ENCODE assay signal across 8 mouse cellular contexts in the genomic region with DNA sequence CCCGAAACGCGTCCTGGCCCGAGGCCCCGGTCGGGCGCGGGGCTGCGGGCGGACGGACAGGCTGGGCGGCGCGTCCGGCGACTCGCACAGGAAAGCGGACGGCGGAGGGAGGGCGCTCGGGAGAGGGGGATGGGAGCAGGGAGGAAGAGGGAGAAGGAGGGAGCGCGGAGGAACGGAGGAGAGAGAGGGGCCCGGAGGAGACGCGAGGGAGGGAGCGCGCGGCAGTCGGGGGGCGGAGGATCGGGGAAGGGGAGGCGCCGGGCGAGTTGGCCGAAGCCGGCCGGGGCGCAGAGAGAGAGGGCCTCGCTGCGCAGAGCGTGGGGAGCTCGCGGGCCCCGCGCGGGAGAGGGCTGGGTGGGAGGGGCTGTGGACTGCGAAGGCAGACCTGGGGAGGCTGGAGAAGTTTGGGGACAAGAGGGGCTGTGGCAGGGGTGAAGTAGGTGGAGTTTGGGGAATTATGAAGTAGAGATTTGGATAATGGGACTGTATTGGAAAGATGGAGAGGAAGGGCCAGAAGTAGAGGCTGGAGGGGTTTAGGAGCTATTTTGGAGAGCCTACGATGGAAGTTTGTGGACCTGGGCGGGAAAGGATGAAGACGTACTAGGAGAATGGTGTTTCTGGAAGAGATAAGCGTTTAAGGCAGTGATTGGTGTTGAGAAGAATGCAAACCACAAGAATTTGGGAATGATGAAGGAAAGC. TPM values are rescaled to one million over a fixed set of nuclear protein-coding genes. Genes with fewer than 3 reads are reported as not detected.
DNase-seq lines count a peak whose midpoint lies in the region; ATAC-seq and TF ChIP-seq lines count a peak whose summit lies in the region.

No protein-coding gene starts in this region.

- TF ChIP-seq POLR2A in testis, adult 2 months (IDR thresholded peaks at IDR 0.05; ENCODE audit: control insufficient read depth, low read depth, low read length), result no peak

- WGBS in embryonic facial prominence, embryonic 13.5 days, result under 1% methylated on average over 51 of the region's 54 CpGs
- 1% methylated on average over 52 of the region's 54 CpGs for WGBS in heart, embryonic 11.5 days (ENCODE audit: insufficient replicate concordance)
- WGBS in kidney, embryonic 14.5 days, result 1% methylated on average over 52 of the region's 54 CpGs
- WGBS in liver, embryonic 13.5 days (ENCODE audit: insufficient replicate concordance), result 2% methylated on average over 40 of the region's 54 CpGs

- H3K9me3 ChIP-seq in embryonic facial prominence, embryonic 13.5 days, result no peaks in the 10 kb centered on the region
- no peaks in the 10 kb centered on the region for H3K9me3 ChIP-seq in heart, embryonic 11.5 days (replicated peaks; ENCODE audit: control insufficient read depth, low read length)
- no peaks in the 10 kb centered on the region for H3K9me3 ChIP-seq in kidney, embryonic 14.5 days (ENCODE audit: control insufficient read depth, low read length)
- no peaks in the 10 kb centered on the region for H3K9me3 ChIP-seq in liver, embryonic 13.5 days (replicated peaks)

- H3K4me2 ChIP-seq in embryonic facial prominence, embryonic 13.5 days, result peak overlapping the region; percentile 68
- H3K4me2 ChIP-seq in heart, embryonic 11.5 days, result peak overlapping the region; percentile 82
- H3K4me2 ChIP-seq in kidney, embryonic 14.5 days (replicated peaks; ENCODE audit: low read depth, low read length), result peak overlapping the region; percentile 70
- H3K4me2 ChIP-seq in liver, embryonic 13.5 days, result peak overlapping the region; percentile 81

- H3K9ac ChIP-seq in embryonic facial prominence, embryonic 13.5 days, result peak overlapping the region; percentile 97
- peak overlapping the region; percentile 93 for H3K9ac ChIP-seq in heart, embryonic 11.5 days (ENCODE audit: low read depth, low read length)
- H3K9ac ChIP-seq in kidney, embryonic 14.5 days (ENCODE audit: low read depth, low read length), result peak overlapping the region; percentile 97
- H3K9ac ChIP-seq in liver, embryonic 13.5 days, result peak overlapping the region; percentile 74

- H3K4me1 ChIP-seq in embryonic facial prominence, embryonic 13.5 days, result peaks cover 52% of the 10 kb centered on the region
- H3K4me1 ChIP-seq in heart, embryonic 11.5 days (ENCODE audit: control insufficient read depth, insufficient read depth, low read length), result peaks cover 34% of the 10 kb centered on the region
- peaks cover 43% of the 10 kb centered on the region for H3K4me1 ChIP-seq in kidney, embryonic 14.5 days (ENCODE audit: control insufficient read depth, insufficient read depth, low read length)
- H3K4me1 ChIP-seq in liver, embryonic 13.5 days (replicated peaks), result peaks cover 38% of the 10 kb centered on the region
- peaks cover 10% of the 10 kb centered on the region for H3K4me1 ChIP-seq in testis, adult 2 months (ENCODE audit: control insufficient read depth, insufficient read depth, low read length)

- peak overlapping the region; percentile 63 for H3K4me3 ChIP-seq in C2C12 (ENCODE audit: insufficient read depth, poor library complexity, severe bottlenecking)
- H3K4me3 ChIP-seq in embryonic facial prominence, embryonic 13.5 days, result peak overlapping the region; percentile 76
- H3K4me3 ChIP-seq in heart, embryonic 11.5 days (ENCODE audit: low read depth, low read length), result peak overlapping the region; percentile 89
- H3K4me3 ChIP-seq in kidney, embryonic 14.5 days (ENCODE audit: low read length), result peak overlapping the region; percentile 88
- H3K4me3 ChIP-seq in liver, embryonic 13.5 days (replicated peaks), result peak overlapping the region; percentile 67
- peak overlapping the region; percentile 88 for H3K4me3 ChIP-seq in testis, adult 2 months (ENCODE audit: control insufficient read depth, low read depth, low read length)

- H3K27ac ChIP-seq in embryonic facial prominence, embryonic 13.5 days, result peak overlapping the region; percentile 99
- H3K27ac ChIP-seq in heart, embryonic 11.5 days (ENCODE audit: low read depth, low read length), result peak overlapping the region; percentile 95
- peak overlapping the region; percentile 98 for H3K27ac ChIP-seq in kidney, embryonic 14.5 days (ENCODE audit: low read depth, low read length)
- peak overlapping the region; percentile 73 for H3K27ac ChIP-seq in liver, embryonic 13.5 days
- H3K27ac ChIP-seq in testis, adult 2 months (ENCODE audit: control insufficient read depth, insufficient read depth, low read depth, low read length), result peak overlapping the region; percentile 68

- no peaks in the 10 kb centered on the region for H3K27me3 ChIP-seq in C2C12 (ENCODE audit: control insufficient read depth, insufficient read depth, insufficient read length)
- no peaks in the 10 kb centered on the region for H3K27me3 ChIP-seq in embryonic facial prominence, embryonic 13.5 days
- H3K27me3 ChIP-seq in heart, embryonic 11.5 days (ENCODE audit: control insufficient read depth, insufficient read depth, low read length), result peaks cover 5% of the 10 kb centered on the region; the same call in 1 of the 2 replicates
- no peaks in the 10 kb centered on the region for H3K27me3 ChIP-seq in kidney, embryonic 14.5 days (ENCODE audit: control insufficient read depth, insufficient read depth, low read length)
- H3K27me3 ChIP-seq in liver, embryonic 13.5 days, result peaks cover 94% of the 10 kb centered on the region
- no peaks in the 10 kb centered on the region; the same call in 1 of the 2 replicates for H3K27me3 ChIP-seq in testis, adult 2 months (ENCODE audit: control insufficient read depth, insufficient read depth, low read length)

- H3K36me3 ChIP-seq in C2C12 (ENCODE audit: control insufficient read depth, insufficient read depth), result peaks cover 25% of the 10 kb centered on the region
- peaks cover 14% of the 10 kb centered on the region; the same call in 1 of the 2 replicates for H3K36me3 ChIP-seq in embryonic facial prominence, embryonic 13.5 days
- H3K36me3 ChIP-seq in heart, embryonic 11.5 days (ENCODE audit: control insufficient read depth, insufficient read depth, low read length), result no peaks in the 10 kb centered on the region
- peaks cover 4% of the 10 kb centered on the region; the same call in 1 of the 2 replicates for H3K36me3 ChIP-seq in kidney, embryonic 14.5 days (ENCODE audit: control insufficient read depth, insufficient read depth, low read length)
- no peaks in the 10 kb centered on the region for H3K36me3 ChIP-seq in liver, embryonic 13.5 days
- H3K36me3 ChIP-seq in testis, adult 2 months (ENCODE audit: control insufficient read depth, insufficient read depth, low read length), result no peaks in the 10 kb centered on the region

- peaks cover 43% of the 10 kb centered on the region for H3K79me3 ChIP-seq in C2C12 (ENCODE audit: low read depth)

- ATAC-seq in embryonic facial prominence, embryonic 13.5 days (ENCODE audit: insufficient number of reproducible peaks, insufficient read depth, low FRiP score, low TSS enrichment, low read depth), result peak; percentile 70
- peak; percentile 64 for ATAC-seq in heart, embryonic 11.5 days (replicated peaks; ENCODE audit: insufficient number of reproducible peaks, low FRiP score, low TSS enrichment)
- ATAC-seq in kidney, embryonic 14.5 days (ENCODE audit: low FRiP score, low TSS enrichment), result peak; percentile 76
- peak; percentile 39; the same call in 1 of the 2 replicates for ATAC-seq in liver, embryonic 13.5 days (ENCODE audit: low read depth)

- H3K79me2 ChIP-seq in C2C12 (ENCODE audit: control insufficient read depth, insufficient read depth), result peaks cover 52% of the 10 kb centered on the region

- peak; percentile 87 for DNase-seq in adrenal gland, postnatal 25 days
- DNase-seq in liver, embryonic 13.5 days, result no peak
- DNase-seq in neural tube, embryonic 10.5 days (ENCODE audit: extremely low spot score, low spot score), result peak; percentile 87

- peak overlapping the region; percentile 95 for H3ac ChIP-seq in C2C12 (ENCODE audit: control insufficient read depth, insufficient read length, low read depth)

- no peak for TF ChIP-seq CTCF in C2C12 (IDR thresholded peaks at IDR 0.05; ENCODE audit: control insufficient read depth, insufficient read depth, insufficient read length)
- TF ChIP-seq CTCF in testis, adult 2 months (IDR thresholded peaks at IDR 0.05; ENCODE audit: control insufficient read depth, insufficient read depth, insufficient replicate concordance, low read depth, low read length), result no peak

RNA-seq across cellular contexts. Expression of gene Atn1, which starts 0.5 kb away (rescaled TPM):
- polyA plus RNA-seq in C2C12 (2012; fragmentation: generic; extraction: Trizol), result 47.0 TPM
- total RNA-seq in adrenal gland, postnatal 25 days (2021), result 100 and 102 TPM in 2 replicates
- polyA plus RNA-seq in embryonic facial prominence, embryonic 13.5 days (2015; fragmentation: Nextera tagmentation; extraction: Ambion mirVana), result 22.1 and 22.2 TPM in 2 replicates
- polyA plus RNA-seq in heart, embryonic 11.5 days (2014; fragmentation: Nextera tagmentation; extraction: Ambion mirVana), result 7.4 and 9.5 TPM in 2 replicates
- polyA plus RNA-seq in kidney, embryonic 14.5 days (2014; fragmentation: Nextera tagmentation; extraction: Ambion mirVana), result 17.5 and 17.7 TPM in 2 replicates
- 1.5 and 1.8 TPM in 2 replicates for polyA plus RNA-seq in liver, embryonic 13.5 days (2015; fragmentation: Nextera tagmentation; extraction: Ambion mirVana)
- 69.3 and 76.1 TPM in 2 replicates for polyA plus RNA-seq in testis, adult 2 months (2012; rRNA removed)

RNA-seq across cellular contexts. Expression of gene Gm45234, which starts 1.0 kb away (rescaled TPM):
- not detected for polyA plus RNA-seq in C2C12 (2012; fragmentation: generic; extraction: Trizol)
- not detected in 2 replicates for total RNA-seq in adrenal gland, postnatal 25 days (2021)
- polyA plus RNA-seq in embryonic facial prominence, embryonic 13.5 days (2015; fragmentation: Nextera tagmentation; extraction: Ambion mirVana), result 0.33 TPM in 1 of 2 replicates, not detected in the other
- polyA plus RNA-seq in heart, embryonic 11.5 days (2014; fragmentation: Nextera tagmentation; extraction: Ambion mirVana), result not detected in 2 replicates
- polyA plus RNA-seq in kidney, embryonic 14.5 days (2014; fragmentation: Nextera tagmentation; extraction: Ambion mirVana), result not detected in 2 replicates
- not detected in 2 replicates for polyA plus RNA-seq in liver, embryonic 13.5 days (2015; fragmentation: Nextera tagmentation; extraction: Ambion mirVana)
- polyA plus RNA-seq in testis, adult 2 months (2012; rRNA removed), result 0.05 TPM in 1 of 2 replicates, not detected in the other

RNA-seq across cellular contexts. Expression of gene Eno2, which starts 12.7 kb away (rescaled TPM):
- polyA plus RNA-seq in C2C12 (2012; fragmentation: generic; extraction: Trizol), result 5.5 TPM
- 10.1 and 17.6 TPM in 2 replicates for total RNA-seq in adrenal gland, postnatal 25 days (2021)
- 10.7 and 10.9 TPM in 2 replicates for polyA plus RNA-seq in embryonic facial prominence, embryonic 13.5 days (2015; fragmentation: Nextera tagmentation; extraction: Ambion mirVana)
- 5.3 TPM in 2 replicates for polyA plus RNA-seq in heart, embryonic 11.5 days (2014; fragmentation: Nextera tagmentation; extraction: Ambion mirVana)
- 8.8 and 10.8 TPM in 2 replicates for polyA plus RNA-seq in kidney, embryonic 14.5 days (2014; fragmentation: Nextera tagmentation; extraction: Ambion mirVana)
- polyA plus RNA-seq in liver, embryonic 13.5 days (2015; fragmentation: Nextera tagmentation; extraction: Ambion mirVana), result 0.32 and 0.42 TPM in 2 replicates
- 0.51 and 0.63 TPM in 2 replicates for polyA plus RNA-seq in testis, adult 2 months (2012; rRNA removed)

RNA-seq across cellular contexts. Expression of gene Grcc10, which starts 15.6 kb away (rescaled TPM):
- 294 TPM for polyA plus RNA-seq in C2C12 (2012; fragmentation: generic; extraction: Trizol)
- 357 and 392 TPM in 2 replicates for total RNA-seq in adrenal gland, postnatal 25 days (2021)
- polyA plus RNA-seq in embryonic facial prominence, embryonic 13.5 days (2015; fragmentation: Nextera tagmentation; extraction: Ambion mirVana), result 487 and 605 TPM in 2 replicates
- polyA plus RNA-seq in heart, embryonic 11.5 days (2014; fragmentation: Nextera tagmentation; extraction: Ambion mirVana), result 352 and 380 TPM in 2 replicates
- 564 and 762 TPM in 2 replicates for polyA plus RNA-seq in kidney, embryonic 14.5 days (2014; fragmentation: Nextera tagmentation; extraction: Ambion mirVana)
- polyA plus RNA-seq in liver, embryonic 13.5 days (2015; fragmentation: Nextera tagmentation; extraction: Ambion mirVana), result 77.7 and 80.2 TPM in 2 replicates
- polyA plus RNA-seq in testis, adult 2 months (2012; rRNA removed), result 207 and 220 TPM in 2 replicates

RNA-seq across cellular contexts. Expression of gene Ptpn6, which starts 18.3 kb away (rescaled TPM):
- polyA plus RNA-seq in C2C12 (2012; fragmentation: generic; extraction: Trizol), result 8.2 TPM
- 4.6 and 9.1 TPM in 2 replicates for total RNA-seq in adrenal gland, postnatal 25 days (2021)
- 9.2 and 13.9 TPM in 2 replicates for polyA plus RNA-seq in embryonic facial prominence, embryonic 13.5 days (2015; fragmentation: Nextera tagmentation; extraction: Ambion mirVana)
- 4.8 and 6.9 TPM in 2 replicates for polyA plus RNA-seq in heart, embryonic 11.5 days (2014; fragmentation: Nextera tagmentation; extraction: Ambion mirVana)
- polyA plus RNA-seq in kidney, embryonic 14.5 days (2014; fragmentation: Nextera tagmentation; extraction: Ambion mirVana), result 10.0 and 12.9 TPM in 2 replicates
- 28.7 and 29.5 TPM in 2 replicates for polyA plus RNA-seq in liver, embryonic 13.5 days (2015; fragmentation: Nextera tagmentation; extraction: Ambion mirVana)
- 1.4 and 1.9 TPM in 2 replicates for polyA plus RNA-seq in testis, adult 2 months (2012; rRNA removed)
